Mouse (Mus musculus): Measurements from ENCODE around the gene Wwp2. TPM values are rescaled to one million over a fixed set of nuclear protein-coding genes. Genes with fewer than 3 reads are reported as not detected.

Gene Wwp2
- polyA plus RNA-seq, 1 experiment from 2014 or later: 27.7 TPM

DNA sequence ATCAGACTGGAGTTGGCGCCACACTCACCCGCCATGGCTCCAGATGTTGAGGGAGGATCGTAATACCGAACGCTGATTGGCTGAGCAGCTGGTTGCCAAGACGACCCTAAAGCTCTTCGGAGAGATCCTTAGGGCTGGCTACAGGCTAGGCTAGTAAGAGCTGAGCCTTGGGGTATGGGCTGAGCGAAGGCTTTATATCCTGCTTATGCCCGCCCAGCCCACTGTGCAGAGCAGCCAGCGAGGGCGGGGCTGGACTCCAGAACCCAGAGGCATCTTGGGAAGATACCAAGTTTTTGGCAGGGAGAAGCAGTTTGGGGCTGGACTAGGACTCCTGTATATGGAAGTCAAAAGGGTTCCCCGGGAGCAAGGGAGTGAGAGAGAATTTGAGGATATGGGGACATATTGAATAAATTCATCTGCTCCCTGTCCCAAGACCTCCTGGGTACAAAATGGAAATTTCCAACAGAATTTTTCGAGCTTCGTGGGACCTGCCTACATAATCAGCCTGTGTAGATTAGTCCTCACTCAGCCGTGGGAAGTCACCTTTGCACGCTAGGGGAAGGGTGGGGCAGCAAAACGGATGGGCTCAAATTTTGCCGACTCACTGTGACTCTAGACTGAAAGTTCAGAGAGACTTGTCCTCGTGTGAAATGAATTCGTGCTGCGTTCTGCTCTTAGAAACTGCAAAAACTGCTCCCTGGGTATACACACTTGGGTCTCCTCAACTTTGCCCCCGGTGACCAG lies 33.0 kb upstream of the Wwp2 start, which contains the start of gene Nqo1:
TSS of gene Nqo1 (minus strand) at position 169 of the 744 bp plus-strand sequence.
- WGBS (ENCODE audit: insufficient replicate concordance): 7% methylated on average over 22 of the region's 22 CpGs
- DNase-seq (peak; percentile 87), ATAC-seq (ENCODE audit: low read depth) (peak; percentile 96)
- Histone ChIP-seq H3K4me2 (peak within 1 kb of the TSS; percentile 79), H3K4me1 (replicated peaks) (peaks cover 59% of the 10 kb centered on the region), H3K9ac (peak within 1 kb of the TSS; percentile 78), H3K36me3 (peaks cover 2% of the 10 kb centered on the region; the same call in 1 of the 2 replicates), H3K27me3 (no peaks in the 10 kb centered on the region), H3K4me3 (replicated peaks) (peak within 1 kb of the TSS; percentile 60), H3K9me3 (replicated peaks) (no peaks in the 10 kb centered on the region), H3K27ac (peak within 1 kb of the TSS; percentile 99)

DNA sequence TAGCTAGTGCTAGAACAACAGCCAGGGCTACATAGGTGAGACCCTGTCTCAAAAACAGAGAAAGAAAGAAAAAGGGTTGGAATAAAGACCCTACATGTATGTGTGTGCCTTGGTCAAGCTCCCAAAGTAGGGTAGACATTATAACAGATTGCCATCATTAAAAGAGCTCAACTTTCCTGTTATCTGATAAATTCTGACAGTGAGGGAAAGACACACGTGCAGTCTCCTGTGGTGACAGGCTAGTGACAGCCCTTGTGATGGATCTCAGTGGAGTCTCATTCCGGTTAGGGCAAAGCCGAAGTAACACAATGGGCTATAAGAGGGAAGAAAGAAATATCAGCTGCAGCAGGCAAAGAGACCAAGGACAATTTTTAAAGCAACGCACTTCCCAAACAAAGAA lies 32.1 kb upstream of the Wwp2 start:
- peaks cover 59% of the 10 kb centered on the region for H3K4me1 ChIP-seq (replicated peaks)
- peak overlapping the region; percentile 79 for H3K4me2 ChIP-seq
- WGBS (ENCODE audit: insufficient replicate concordance): 59% methylated on average over 4 of the region's 4 CpGs
- peak overlapping the region; percentile 78 for H3K9ac ChIP-seq
- no peaks in the 10 kb centered on the region for H3K27me3 ChIP-seq
- peak overlapping the region; percentile 99 for H3K27ac ChIP-seq
- ATAC-seq (ENCODE audit: low read depth): 0 out of 2 replicates have a peak, but pooled peaks have one; percentile 0
- H3K4me3 ChIP-seq (replicated peaks): peak overlapping the region; percentile 60
- no peaks in the 10 kb centered on the region for H3K9me3 ChIP-seq (replicated peaks)
- no peak for DNase-seq
- peaks cover 8% of the 10 kb centered on the region for H3K36me3 ChIP-seq

DNA sequence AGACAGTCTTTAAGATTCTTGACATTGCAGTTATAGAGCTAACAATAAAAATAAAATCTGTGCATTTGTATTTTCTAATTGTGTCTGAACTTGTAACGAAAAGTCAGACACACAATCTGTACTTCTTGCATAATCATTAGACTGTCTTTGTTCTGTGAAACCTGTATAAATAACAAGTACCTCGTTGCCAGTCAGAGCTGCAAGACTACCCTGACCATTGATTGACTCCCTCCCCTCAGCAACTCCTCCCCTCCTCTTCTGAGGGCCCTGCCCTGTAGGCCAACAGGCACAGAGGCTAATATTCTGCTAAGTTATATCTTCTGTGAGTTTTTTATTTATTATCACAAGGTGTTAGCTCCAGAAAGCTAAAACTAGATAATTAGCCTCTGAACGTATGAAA lies 30.2 kb upstream of the Wwp2 start:
- no peak overlapping the region for H3K4me3 ChIP-seq (replicated peaks)
- H3K27me3 ChIP-seq: no peaks in the 10 kb centered on the region
- peaks cover 27% of the 10 kb centered on the region for H3K36me3 ChIP-seq
- WGBS (ENCODE audit: insufficient replicate concordance): 60% methylated on average over 3 of the region's 3 CpGs
- no peak for DNase-seq
- no peak overlapping the region for H3K9ac ChIP-seq
- peaks cover 49% of the 10 kb centered on the region for H3K4me1 ChIP-seq (replicated peaks)
- no peaks in the 10 kb centered on the region for H3K9me3 ChIP-seq (replicated peaks)
- no peak for ATAC-seq (ENCODE audit: low read depth)
- no peak overlapping the region for H3K4me2 ChIP-seq
- peak overlapping the region; percentile 99; the same call in 1 of the 2 replicates for H3K27ac ChIP-seq

DNA sequence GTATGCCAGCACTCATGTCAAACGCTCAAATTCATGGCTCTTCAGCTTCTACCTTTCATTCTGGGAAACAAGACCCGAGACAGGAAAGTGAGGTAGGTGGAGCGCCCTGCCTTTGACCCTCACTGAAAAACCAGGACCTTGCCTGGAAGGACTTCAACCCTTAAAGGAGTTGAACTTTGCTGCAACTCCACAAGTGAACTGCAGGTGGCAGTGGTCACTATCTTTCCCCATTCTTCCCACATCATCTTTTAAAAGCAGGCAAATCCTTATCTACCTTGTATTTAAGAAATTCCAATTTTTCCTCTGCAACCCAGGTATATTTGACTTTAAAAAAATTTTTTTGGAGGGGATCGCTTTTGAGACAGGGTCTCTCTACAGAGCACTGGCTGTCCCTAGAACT lies 24.8 kb upstream of the Wwp2 start:
- DNase-seq (no peak), ATAC-seq (ENCODE audit: low read depth) (no peak)
- H3K9me3 ChIP-seq (replicated peaks): no peaks in the 10 kb centered on the region
- no peak overlapping the region for H3K4me3 ChIP-seq (replicated peaks)
- H3K9ac ChIP-seq: no peak overlapping the region
- H3K27ac ChIP-seq: no peak overlapping the region
- H3K4me1 ChIP-seq (replicated peaks): no peaks in the 10 kb centered on the region; the same call in 1 of the 2 replicates
- H3K36me3 ChIP-seq: peaks cover 82% of the 10 kb centered on the region
- H3K4me2 ChIP-seq: no peak overlapping the region
- H3K27me3 ChIP-seq: no peaks in the 10 kb centered on the region
- WGBS (ENCODE audit: insufficient replicate concordance): 71% methylated on average over 4 of the region's 4 CpGs

DNA sequence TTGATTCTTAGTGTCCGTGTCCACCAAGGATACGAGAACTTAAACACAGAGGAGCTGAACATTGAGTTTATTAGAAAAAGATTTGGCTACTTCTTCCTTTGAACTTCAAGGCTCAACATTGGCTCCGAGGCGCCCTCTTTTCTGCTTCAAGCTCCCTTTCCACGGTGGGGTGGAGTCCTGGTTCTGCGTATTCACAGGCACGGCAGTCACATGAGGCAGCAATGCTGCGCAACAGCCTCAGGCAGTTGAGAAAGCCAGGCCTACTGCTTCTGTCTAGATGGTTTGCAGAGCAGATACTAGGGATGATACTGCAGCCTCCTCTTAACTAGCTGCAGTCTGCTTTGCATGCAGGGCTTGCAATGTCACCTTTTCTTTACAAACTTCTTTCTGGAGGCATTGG lies 23.6 kb upstream of the Wwp2 start:
- H3K27me3 ChIP-seq: no peaks in the 10 kb centered on the region
- no peaks in the 10 kb centered on the region for H3K9me3 ChIP-seq (replicated peaks)
- DNase-seq (no peak), ATAC-seq (ENCODE audit: low read depth) (no peak)
- H3K4me1 ChIP-seq (replicated peaks): no peaks in the 10 kb centered on the region
- H3K4me2 ChIP-seq: no peak overlapping the region
- H3K4me3 ChIP-seq (replicated peaks): no peak overlapping the region
- H3K9ac ChIP-seq: no peak overlapping the region
- no peak overlapping the region for H3K27ac ChIP-seq
- WGBS (ENCODE audit: insufficient replicate concordance): 82% methylated on average over 8 of the region's 8 CpGs
- peaks cover 92% of the 10 kb centered on the region for H3K36me3 ChIP-seq

DNA sequence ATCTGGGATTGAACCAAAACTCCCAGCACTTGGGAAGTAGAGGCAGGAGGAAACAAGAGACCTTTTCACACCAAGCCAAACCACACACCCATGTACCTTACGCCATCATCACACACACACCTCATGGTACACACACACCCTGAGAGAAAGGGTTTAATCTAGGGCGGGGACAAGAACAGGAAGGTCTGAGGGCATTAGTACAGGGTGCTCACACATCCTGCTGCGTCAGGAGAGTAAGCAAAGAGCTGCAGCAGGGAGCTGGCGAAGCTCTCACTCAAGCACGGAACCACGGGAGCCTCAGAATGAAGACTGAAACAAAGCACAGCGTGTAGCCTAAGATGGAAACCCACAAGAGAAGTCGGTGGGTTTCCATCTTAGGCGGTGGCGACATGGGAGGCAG lies 22.3 kb upstream of the Wwp2 start:
- H3K27me3 ChIP-seq: no peaks in the 10 kb centered on the region
- DNase-seq (no peak), ATAC-seq (ENCODE audit: low read depth) (no peak)
- WGBS (ENCODE audit: insufficient replicate concordance): 84% methylated on average over 10 of the region's 10 CpGs
- no peak overlapping the region for H3K4me2 ChIP-seq
- no peaks in the 10 kb centered on the region for H3K9me3 ChIP-seq (replicated peaks)
- H3K36me3 ChIP-seq: peaks cover 99% of the 10 kb centered on the region
- no peaks in the 10 kb centered on the region for H3K4me1 ChIP-seq (replicated peaks)
- H3K4me3 ChIP-seq (replicated peaks): no peak overlapping the region
- H3K27ac ChIP-seq: no peak overlapping the region; the same call in 1 of the 2 replicates
- H3K9ac ChIP-seq: no peak overlapping the region

DNA sequence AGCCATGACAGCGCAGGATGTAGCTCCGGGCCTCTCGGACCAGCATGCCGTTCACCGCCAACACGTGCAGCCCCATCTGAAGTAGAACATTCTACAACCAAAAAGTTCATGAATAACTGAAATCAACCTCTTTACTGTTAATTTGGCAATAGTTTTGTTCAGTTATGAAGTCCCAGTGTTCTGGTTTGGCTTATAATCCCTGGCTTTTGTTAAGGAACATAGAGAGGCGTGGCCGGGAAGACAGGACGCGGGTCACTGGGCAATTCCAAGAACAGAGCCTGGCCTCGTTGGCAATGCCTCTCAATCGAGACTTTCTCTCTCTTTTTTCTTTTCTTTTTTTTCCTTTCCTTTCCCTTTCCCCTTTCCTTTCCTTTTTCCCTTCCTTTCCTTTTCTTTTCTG lies 19.2 kb upstream of the Wwp2 start:
- WGBS (ENCODE audit: insufficient replicate concordance): 90% methylated on average over 12 of the region's 12 CpGs
- H3K4me1 ChIP-seq (replicated peaks): peaks cover 8% of the 10 kb centered on the region
- H3K27me3 ChIP-seq: no peaks in the 10 kb centered on the region
- no peak for ATAC-seq (ENCODE audit: low read depth)
- DNase-seq: no peak
- H3K36me3 ChIP-seq: peaks cover 99% of the 10 kb centered on the region
- no peak overlapping the region for H3K27ac ChIP-seq
- no peak overlapping the region for H3K9ac ChIP-seq
- no peak overlapping the region for H3K4me3 ChIP-seq (replicated peaks)
- H3K9me3 ChIP-seq (replicated peaks): no peaks in the 10 kb centered on the region
- no peak overlapping the region for H3K4me2 ChIP-seq

DNA sequence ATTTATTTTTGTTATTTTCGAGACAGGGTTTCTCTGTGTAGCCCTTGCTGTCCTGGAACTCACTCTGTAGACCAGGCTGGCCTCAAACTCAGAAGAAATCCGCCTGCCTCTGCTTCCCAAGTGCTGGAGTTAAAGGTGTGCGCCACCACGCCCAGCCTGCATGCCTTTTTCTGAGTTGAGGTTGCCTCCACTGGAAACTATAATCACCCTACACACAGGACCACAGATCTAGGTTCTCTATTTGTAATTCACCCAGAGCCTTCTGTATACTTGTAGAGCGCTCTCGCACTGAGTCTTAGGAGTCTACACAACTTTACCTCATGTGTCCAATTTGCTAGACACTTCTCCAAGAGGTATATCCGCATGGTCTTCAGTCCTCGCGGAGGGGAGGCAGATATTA lies 12.0 kb upstream of the Wwp2 start:
- DNase-seq (peak; percentile 11), ATAC-seq (ENCODE audit: low read depth) (peak; percentile 13)
- Histone ChIP-seq H3K27ac (peak overlapping the region; percentile 84), H3K9me3 (replicated peaks) (no peaks in the 10 kb centered on the region), H3K4me2 (peak overlapping the region; percentile 90), H3K4me1 (replicated peaks) (peaks cover 39% of the 10 kb centered on the region), H3K4me3 (replicated peaks) (peak overlapping the region; percentile 80), H3K36me3 (peaks cover 40% of the 10 kb centered on the region), H3K9ac (peak overlapping the region; percentile 86), H3K27me3 (no peaks in the 10 kb centered on the region)
- WGBS (ENCODE audit: insufficient replicate concordance): 9% methylated on average over 9 of the region's 9 CpGs

DNA sequence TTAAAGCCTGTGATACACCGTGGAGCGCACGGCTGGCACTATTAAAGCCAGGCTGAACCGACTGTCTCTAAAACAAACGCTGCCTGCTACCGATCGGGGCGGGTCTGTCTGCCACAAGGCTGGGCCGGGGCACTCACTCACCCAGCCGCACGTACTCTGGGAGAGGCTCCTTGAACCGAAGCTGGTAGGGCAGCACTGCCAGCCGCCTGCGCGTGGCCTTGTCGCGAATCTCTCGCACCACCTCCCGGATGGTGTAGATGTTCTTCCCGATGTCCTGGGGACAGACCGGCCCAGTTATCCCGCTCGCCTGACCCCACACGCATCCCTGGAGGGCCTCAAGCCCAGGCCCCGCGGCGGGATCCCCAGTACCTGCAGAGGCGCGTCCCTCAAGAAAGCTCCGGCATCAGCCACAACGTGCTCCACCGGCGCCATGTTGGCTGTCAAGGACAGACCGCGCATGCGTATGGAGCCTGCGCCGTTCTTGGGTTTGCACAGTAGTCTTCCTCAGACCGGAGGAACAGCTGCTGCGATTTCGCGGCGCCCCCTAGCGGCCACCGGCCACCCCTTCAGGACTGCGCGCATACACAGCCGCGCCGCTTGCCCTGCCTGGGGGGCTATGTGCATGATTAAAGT lies 11.5 kb upstream of the Wwp2 start, which contains the start of gene Nob1:
TSS of gene Nob1 (minus strand) at position 455 of the 633 bp plus-strand sequence.
- peak; percentile 96 for DNase-seq
- WGBS (ENCODE audit: insufficient replicate concordance): under 1% methylated on average over 50 of the region's 50 CpGs
- peak; percentile 96 for ATAC-seq (ENCODE audit: low read depth)
- Histone ChIP-seq H3K9me3 (replicated peaks) (no peaks in the 10 kb centered on the region), H3K27me3 (no peaks in the 10 kb centered on the region), H3K4me2 (peak within 1 kb of the TSS; percentile 90), H3K9ac (peak within 1 kb of the TSS; percentile 86), H3K36me3 (peaks cover 35% of the 10 kb centered on the region), H3K4me3 (replicated peaks) (peak within 1 kb of the TSS; percentile 80), H3K27ac (peak within 1 kb of the TSS; percentile 84), H3K4me1 (replicated peaks) (peaks cover 39% of the 10 kb centered on the region)

DNA sequence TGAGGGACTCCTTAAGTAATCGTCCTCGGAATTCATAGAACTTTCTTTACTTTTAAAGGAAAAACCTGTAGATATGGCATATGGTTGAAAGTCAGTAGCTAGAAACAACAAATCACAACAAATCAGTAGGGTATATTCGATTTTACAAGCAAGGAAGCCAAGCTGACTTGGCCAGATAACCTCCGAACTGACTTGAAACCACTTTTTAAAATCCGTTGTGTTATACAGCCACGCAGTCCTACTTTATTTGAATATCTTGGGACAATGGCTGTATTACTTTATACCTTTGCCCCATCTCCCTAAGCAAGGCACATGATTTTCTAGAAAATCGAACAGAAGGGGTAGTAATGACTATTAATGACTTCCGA lies 11.0 kb upstream of the Wwp2 start:
- no peaks in the 10 kb centered on the region for H3K9me3 ChIP-seq (replicated peaks)
- DNase-seq (no peak), ATAC-seq (ENCODE audit: low read depth) (no peak)
- 0 out of 2 replicates have a peak overlapping the region, but pooled peaks have one; percentile 86 for H3K9ac ChIP-seq
- H3K4me3 ChIP-seq (replicated peaks): peak overlapping the region; percentile 80; the same call in 1 of the 2 replicates
- H3K36me3 ChIP-seq: peaks cover 30% of the 10 kb centered on the region
- no peak overlapping the region for H3K27ac ChIP-seq
- peaks cover 39% of the 10 kb centered on the region for H3K4me1 ChIP-seq (replicated peaks)
- WGBS (ENCODE audit: insufficient replicate concordance): 26% methylated on average over 8 of the region's 8 CpGs
- peak overlapping the region; percentile 90; the same call in 1 of the 2 replicates for H3K4me2 ChIP-seq
- H3K27me3 ChIP-seq: no peaks in the 10 kb centered on the region

DNA sequence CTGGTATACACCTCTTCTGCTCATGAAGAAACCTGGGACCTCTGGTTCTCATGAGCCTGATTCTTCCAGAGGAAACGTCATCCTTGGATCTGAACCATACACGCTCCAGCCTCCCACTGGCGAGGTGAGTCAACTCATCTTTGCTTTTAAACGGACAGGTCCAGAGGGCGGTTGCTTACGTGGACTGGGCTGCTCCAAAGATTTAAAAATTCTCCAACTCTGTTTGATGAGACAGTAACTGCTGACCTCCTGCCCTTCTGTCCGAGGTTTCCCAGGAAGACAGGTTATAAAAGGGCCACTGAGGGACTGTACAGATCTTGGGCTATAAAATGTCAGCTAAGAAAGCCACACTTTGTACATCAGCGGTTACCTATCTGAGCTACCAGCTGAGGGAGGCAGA lies 5.3 kb upstream of the Wwp2 start:
- peaks cover 8% of the 10 kb centered on the region; the same call in 1 of the 2 replicates for H3K27me3 ChIP-seq
- H3K9me3 ChIP-seq (replicated peaks): no peaks in the 10 kb centered on the region
- H3K4me1 ChIP-seq (replicated peaks): peaks cover 10% of the 10 kb centered on the region
- H3K4me2 ChIP-seq: no peak overlapping the region
- DNase-seq (no peak), ATAC-seq (ENCODE audit: low read depth) (no peak)
- H3K4me3 ChIP-seq (replicated peaks): no peak overlapping the region
- H3K36me3 ChIP-seq: no peaks in the 10 kb centered on the region
- no peak overlapping the region for H3K9ac ChIP-seq
- WGBS (ENCODE audit: insufficient replicate concordance): 66% methylated on average over 8 of the region's 8 CpGs
- H3K27ac ChIP-seq: no peak overlapping the region
